Mouse (Mus musculus) subcutaneous adipose tissue, adult 2 months (tissue): Measurements from ENCODE around the gene Rhcg. TPM values are rescaled to one million over a fixed set of nuclear protein-coding genes. Genes with fewer than 3 reads are reported as not detected.

ENCODE experiments used
- polyA plus RNA-seq: library from polyadenylated mRNA; depleted of rRNA; stranded (reverse); fragments of >200 nt; gene quantifications from 2 replicates; pipeline ENCODE4 v1.2.3, GENCODE M21; 2012; ENCODE audit warnings: low replicate concordance; rRNA removed

Gene Rhcg
- 0.10 and 0.27 TPM in 2 replicates for polyA plus RNA-seq

DNA sequence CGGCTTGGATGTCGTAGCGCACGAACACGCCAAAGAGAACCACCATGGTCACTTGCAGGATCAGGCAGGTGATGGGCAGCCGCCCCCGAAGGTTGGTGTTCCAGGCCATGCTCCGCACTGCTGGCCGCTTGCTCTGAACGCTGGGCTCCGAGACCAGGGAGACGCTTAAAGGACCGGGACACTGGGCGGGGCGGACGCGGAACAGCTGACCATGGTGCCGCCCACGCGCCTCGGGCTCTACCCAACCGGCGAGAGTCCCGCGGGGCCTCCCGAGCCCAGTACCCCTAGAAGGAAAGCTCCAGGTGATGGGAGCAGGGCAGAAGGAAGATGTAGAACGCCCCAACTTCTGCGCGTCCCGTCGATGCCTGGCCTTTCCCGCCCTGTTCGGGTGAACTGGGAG lies at the start of gene Rhcg:
TSS of gene Rhcg (minus strand) at position 240 of the 400 bp plus-strand sequence.

GRCm38 (mm10) chr7:79659578-79660290 lies 42.3 kb upstream of the Rhcg start, which contains the start of gene Ticrr:
Gene Ticrr, plus strand, starts transcription at chr7:79660196.

Other genes starting within 250 kb of the Rhcg start
- gene Rlbp1, start 230.6 kb downstream of the Rhcg start, polyA plus RNA-seq: not detected in 2 replicates
- gene Fanci, start 225.7 kb downstream of the Rhcg start, polyA plus RNA-seq: 0.36 and 3.0 TPM in 2 replicates
- 67.1 and 74.5 TPM in 2 replicates for gene Polg, start 151.3 kb downstream of the Rhcg start, polyA plus RNA-seq
- gene Ticrr, start 42.5 kb upstream of the Rhcg start, polyA plus RNA-seq: 0.21 and 1.5 TPM in 2 replicates
- 4.2 and 7.4 TPM in 2 replicates for gene Kif7, start 98.1 kb upstream of the Rhcg start, polyA plus RNA-seq
- gene Plin1, start 115.2 kb upstream of the Rhcg start, polyA plus RNA-seq: 917 and 2,535 TPM in 2 replicates
- gene Pex11a, start 125.5 kb upstream of the Rhcg start, polyA plus RNA-seq: 41.8 and 75.1 TPM in 2 replicates
- 3.0 and 10.0 TPM in 2 replicates for gene Wdr93, start 125.5 kb upstream of the Rhcg start, polyA plus RNA-seq
- gene Mesp1, start 176.1 kb upstream of the Rhcg start, polyA plus RNA-seq: 0.32 TPM in 1 of 2 replicates, not detected in the other
- gene Mesp2, start 193.1 kb upstream of the Rhcg start, polyA plus RNA-seq: 0.21 and 0.42 TPM in 2 replicates
- 69.4 and 575 TPM in 2 replicates for gene Anpep, start 243.4 kb upstream of the Rhcg start, polyA plus RNA-seq